Mouse (Mus musculus): Measurements from ENCODE around the gene Sall4. TPM values are rescaled to one million over a fixed set of nuclear protein-coding genes. Genes with fewer than 3 reads are reported as not detected.

Sall4 gene
- polyA plus RNA-seq (2011; ENCODE audit: insufficient read depth, insufficient read length, low replicate concordance, missing spikeins): 12.7 TPM in 1 of 2 replicates, not detected in the other

GRCm38 (mm10) chr2:168767582-168767981, at the start of gene Sall4:
Gene Sall4 (minus strand): TSS chr2:168767943.
- no peak within 1 kb of the TSS for H3K27ac ChIP-seq (ENCODE audit: control insufficient read depth, insufficient read depth, low read depth, low read length, poor library complexity)

GRCm38 (mm10) chr2:168813243-168813642, 45.5 kb upstream of the Sall4 start:
- H3K4me1 ChIP-seq (ENCODE audit: control insufficient read depth, insufficient read depth, low read length): no peaks in the 10 kb centered on the region
- no peak overlapping the region for H3K4me3 ChIP-seq (replicated peaks; ENCODE audit: control insufficient read depth, low read depth, low read length)
- no peak for TF ChIP-seq POLR2A (IDR thresholded peaks at IDR 0.05; ENCODE audit: borderline replicate concordance, control insufficient read depth, low read depth, low read length)
- TF ChIP-seq CTCF (IDR thresholded peaks at IDR 0.05; ENCODE audit: control insufficient read depth, insufficient read depth, low read length): no peak
- no peak overlapping the region for H3K27ac ChIP-seq (ENCODE audit: control insufficient read depth, insufficient read depth, low read depth, low read length, poor library complexity)
- 53% methylated on average over 6 of the region's 6 CpGs for WGBS

More at GRCm38 (mm10) chr2:168767582-168767981, at the start of gene Sall4:
- no peaks in the 10 kb centered on the region for H3K4me1 ChIP-seq (ENCODE audit: control insufficient read depth, insufficient read depth, low read length)
- TF ChIP-seq CTCF (IDR thresholded peaks at IDR 0.05; ENCODE audit: control insufficient read depth, insufficient read depth, low read length) (no peak), POLR2A (IDR thresholded peaks at IDR 0.05; ENCODE audit: borderline replicate concordance, control insufficient read depth, low read depth, low read length) (no peak)
- 11% methylated on average over 10 of the region's 10 CpGs for WGBS
- H3K4me3 ChIP-seq (replicated peaks; ENCODE audit: control insufficient read depth, low read depth, low read length): no peak within 1 kb of the TSS

DNA sequence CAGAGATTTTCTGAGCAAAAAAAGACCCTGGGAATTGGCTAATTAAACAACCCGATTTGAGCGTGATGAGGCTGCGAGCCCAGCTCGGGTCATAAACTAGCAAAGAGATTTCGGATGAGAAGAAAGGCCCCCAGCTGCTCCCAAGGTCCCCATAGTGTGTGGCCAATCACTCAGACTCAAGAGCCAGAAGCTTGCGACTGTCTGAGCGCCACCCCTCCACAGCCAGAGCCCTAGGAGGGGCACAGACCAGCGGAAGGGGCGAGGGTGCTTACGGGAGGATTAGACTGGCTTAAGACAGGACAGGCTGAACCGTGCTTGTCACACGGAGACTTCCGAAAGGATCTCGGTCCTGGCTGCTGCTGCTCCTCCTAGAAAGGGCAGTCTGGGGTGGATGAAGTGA, 42.2 kb upstream of the Sall4 start:
- no peak for TF ChIP-seq POLR2A (IDR thresholded peaks at IDR 0.05; ENCODE audit: borderline replicate concordance, control insufficient read depth, low read depth, low read length)
- no peak for TF ChIP-seq CTCF (IDR thresholded peaks at IDR 0.05; ENCODE audit: control insufficient read depth, insufficient read depth, low read length)
- Histone ChIP-seq H3K4me3 (replicated peaks; ENCODE audit: control insufficient read depth, low read depth, low read length) (no peak overlapping the region), H3K27ac (ENCODE audit: control insufficient read depth, insufficient read depth, low read depth, low read length, poor library complexity) (no peak overlapping the region), H3K4me1 (ENCODE audit: control insufficient read depth, insufficient read depth, low read length) (no peaks in the 10 kb centered on the region)
- WGBS: 17% methylated on average over 14 of the region's 14 CpGs

DNA sequence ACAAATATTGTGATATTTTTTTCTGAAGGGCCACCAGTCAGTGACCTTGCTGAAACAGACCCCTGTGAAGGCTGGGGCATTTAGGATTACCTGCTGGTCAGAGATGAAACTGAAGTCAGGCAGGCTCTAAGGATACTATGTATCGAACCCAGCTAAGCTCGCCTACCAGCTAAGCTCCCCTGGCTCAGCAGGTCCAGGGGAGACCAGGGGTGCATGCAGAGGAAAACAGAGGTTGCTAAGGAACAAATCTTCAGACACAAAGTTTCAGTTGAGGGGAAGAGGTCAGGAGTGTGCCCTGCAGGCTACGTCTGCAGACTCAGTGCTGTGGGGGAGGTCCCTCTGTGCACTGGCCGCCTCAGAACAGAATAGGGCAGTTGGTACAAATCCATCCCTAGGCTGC, 39.9 kb upstream of the Sall4 start:
- no peak for TF ChIP-seq POLR2A (IDR thresholded peaks at IDR 0.05; ENCODE audit: borderline replicate concordance, control insufficient read depth, low read depth, low read length)
- no peak for TF ChIP-seq CTCF (IDR thresholded peaks at IDR 0.05; ENCODE audit: control insufficient read depth, insufficient read depth, low read length)
- no peaks in the 10 kb centered on the region for H3K4me1 ChIP-seq (ENCODE audit: control insufficient read depth, insufficient read depth, low read length)
- H3K4me3 ChIP-seq (replicated peaks; ENCODE audit: control insufficient read depth, low read depth, low read length): no peak overlapping the region
- WGBS: 60% methylated on average over 4 of the region's 4 CpGs
- H3K27ac ChIP-seq (ENCODE audit: control insufficient read depth, insufficient read depth, low read depth, low read length, poor library complexity): no peak overlapping the region

- Histone ChIP-seq H3K27ac (ENCODE audit: control insufficient read depth, insufficient read depth, low read depth, low read length, poor library complexity) (no peak overlapping the region), H3K4me1 (ENCODE audit: control insufficient read depth, insufficient read depth, low read length) (no peaks in the 10 kb centered on the region), H3K4me3 (replicated peaks; ENCODE audit: control insufficient read depth, low read depth, low read length) (no peak overlapping the region)
- no peak for TF ChIP-seq POLR2A (IDR thresholded peaks at IDR 0.05; ENCODE audit: borderline replicate concordance, control insufficient read depth, low read depth, low read length)
- TF ChIP-seq CTCF (IDR thresholded peaks at IDR 0.05; ENCODE audit: control insufficient read depth, insufficient read depth, low read length): no peak
- WGBS: 67% methylated on average over 4 of the region's 4 CpGs
Measured at GRCm38 (mm10) chr2:168803849-168804248, 36.1 kb upstream of the Sall4 start.

DNA sequence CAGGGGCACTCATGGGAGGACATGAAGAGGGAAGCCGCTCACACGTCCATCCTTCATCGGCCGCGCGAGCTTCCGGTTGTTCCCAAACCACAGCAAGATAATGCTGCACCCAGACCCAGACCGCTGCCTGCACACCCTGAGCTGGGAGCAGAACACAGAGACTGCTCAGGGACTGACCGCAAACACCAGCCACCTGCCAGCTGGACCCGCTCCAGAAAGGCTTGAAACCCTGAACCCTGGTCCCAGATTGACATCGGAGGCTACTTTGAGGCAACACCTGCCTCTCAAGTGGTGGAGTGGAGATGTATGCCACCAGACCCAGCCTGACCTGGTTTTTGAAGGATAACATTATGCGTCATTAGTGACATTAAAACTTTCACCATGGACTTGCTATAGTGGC, 31.6 kb upstream of the Sall4 start:
- no peak for TF ChIP-seq POLR2A (IDR thresholded peaks at IDR 0.05; ENCODE audit: borderline replicate concordance, control insufficient read depth, low read depth, low read length)
- no peak for TF ChIP-seq CTCF (IDR thresholded peaks at IDR 0.05; ENCODE audit: control insufficient read depth, insufficient read depth, low read length)
- 81% methylated on average over 12 of the region's 12 CpGs for WGBS
- H3K4me3 ChIP-seq (replicated peaks; ENCODE audit: control insufficient read depth, low read depth, low read length): no peak overlapping the region
- H3K27ac ChIP-seq (ENCODE audit: control insufficient read depth, insufficient read depth, low read depth, low read length, poor library complexity): no peak overlapping the region
- no peaks in the 10 kb centered on the region for H3K4me1 ChIP-seq (ENCODE audit: control insufficient read depth, insufficient read depth, low read length)

DNA sequence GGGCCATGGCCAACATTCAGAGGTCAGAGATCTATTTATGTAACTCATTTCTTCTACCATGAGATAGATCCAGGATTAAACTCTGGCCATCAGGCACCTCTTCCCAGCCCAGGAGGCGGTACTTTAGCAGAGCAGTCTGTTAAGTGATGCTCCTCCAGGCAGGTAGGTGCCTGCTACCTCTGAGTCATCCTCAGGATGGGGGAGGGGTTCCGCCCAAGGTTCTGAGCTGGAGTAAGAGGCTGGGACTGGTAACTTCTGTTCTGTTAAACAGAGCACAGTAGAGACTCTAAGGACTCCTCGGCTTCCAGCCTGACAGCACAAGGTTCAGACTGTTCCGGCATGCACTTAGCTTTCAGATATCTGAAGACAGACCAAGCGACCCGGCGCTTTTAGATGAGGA, 31.2 kb upstream of the Sall4 start:
- no peak overlapping the region for H3K27ac ChIP-seq (ENCODE audit: control insufficient read depth, insufficient read depth, low read depth, low read length, poor library complexity)
- 75% methylated on average over 7 of the region's 7 CpGs for WGBS
- TF ChIP-seq CTCF (IDR thresholded peaks at IDR 0.05; ENCODE audit: control insufficient read depth, insufficient read depth, low read length) (no peak), POLR2A (IDR thresholded peaks at IDR 0.05; ENCODE audit: borderline replicate concordance, control insufficient read depth, low read depth, low read length) (no peak)
- H3K4me3 ChIP-seq (replicated peaks; ENCODE audit: control insufficient read depth, low read depth, low read length): no peak overlapping the region
- no peaks in the 10 kb centered on the region for H3K4me1 ChIP-seq (ENCODE audit: control insufficient read depth, insufficient read depth, low read length)

GRCm38 (mm10) chr2:168791115-168791802, 23.5 kb upstream of the Sall4 start:
- TF ChIP-seq CTCF (IDR thresholded peaks at IDR 0.05; ENCODE audit: control insufficient read depth, insufficient read depth, low read length) (no peak), POLR2A (IDR thresholded peaks at IDR 0.05; ENCODE audit: borderline replicate concordance, control insufficient read depth, low read depth, low read length) (no peak)
- WGBS: 77% methylated on average over 4 of the region's 4 CpGs
- Histone ChIP-seq H3K4me3 (replicated peaks; ENCODE audit: control insufficient read depth, low read depth, low read length) (no peak overlapping the region), H3K27ac (ENCODE audit: control insufficient read depth, insufficient read depth, low read depth, low read length, poor library complexity) (no peak overlapping the region), H3K4me1 (ENCODE audit: control insufficient read depth, insufficient read depth, low read length) (no peaks in the 10 kb centered on the region; the same call in none of the 2 replicates)
